Mouse (Mus musculus) neural tube, embryonic 15.5 days (tissue): ENCODE data around the gene H1f0. TPM values are rescaled to one million over a fixed set of nuclear protein-coding genes. Genes with fewer than 3 reads are reported as not detected.

ENCODE experiments used
- ATAC-seq: fragments of 200-750 bp; cut with Nextera tagmentation; 2 replicates; pipeline ENCODE4 v1.8.0; 2017; ENCODE audit warnings: mild to moderate bottlenecking, moderate TSS enrichment, moderate library complexity; ENCODE audit not compliant: low FRiP score
- H3K27ac ChIP-seq: fragments of 300-500 bp; sonication (generic); replicated peaks from 2 replicates; pipeline ENCODE4 v1.5.1; 2015; ENCODE audit warnings: mild to moderate bottlenecking, inconsistent platforms
- H3K27me3 ChIP-seq: fragments of 300-500 bp; sonication (generic); replicated peaks from 2 replicates; pipeline ENCODE4 v1.6.1; 2015; ENCODE audit warnings: inconsistent platforms
- H3K36me3 ChIP-seq: fragments of 300-500 bp; sonication (generic); 2 replicates; pipeline ENCODE4 v1.6.1; 2015; ENCODE audit warnings: inconsistent platforms
- H3K4me1 ChIP-seq: fragments of 300-500 bp; sonication (generic); 2 replicates; pipeline ENCODE4 v1.6.1; 2015; ENCODE audit warnings: inconsistent platforms
- H3K4me2 ChIP-seq: fragments of 300-500 bp; sonication (generic); 2 replicates; pipeline ENCODE4 v1.6.1; 2015; ENCODE audit warnings: inconsistent platforms, mild to moderate bottlenecking, moderate library complexity
- H3K4me3 ChIP-seq: fragments of 300-500 bp; sonication (generic); replicated peaks from 2 replicates; pipeline ENCODE4 v1.5.1; 2015; ENCODE audit warnings: mild to moderate bottlenecking, inconsistent platforms
- H3K9ac ChIP-seq: fragments of 300-500 bp; sonication (generic); replicated peaks from 2 replicates; pipeline ENCODE4 v1.6.1; 2015; ENCODE audit warnings: mild to moderate bottlenecking, inconsistent platforms
- H3K9me3 ChIP-seq: fragments of 300-500 bp; sonication (generic); replicated peaks from 2 replicates; pipeline ENCODE4 v1.6.1; 2016; ENCODE audit warnings: inconsistent platforms
- WGBS: fragments of 180-500 bp; shearing (Covaris S2); methylation state at CpG from one replicate; pipeline ENCODE4 v1.1.7; 2015; ENCODE audit warnings: mixed read lengths; 5-methylcytosine and 5-hydroxymethylcytosine counted together
- polyA plus RNA-seq: library from polyadenylated mRNA; unstranded; fragments of >200 nt; fragmentation: Nextera tagmentation; extraction: Ambion mirVana; gene quantifications from 2 replicates; pipeline ENCODE4 v1.2.1, GENCODE M21; 2015

H1f0 gene
- polyA plus RNA-seq, result 169 and 222 TPM in 2 replicates

GRCm38 (mm10) chr15:79028237-79028738 lies at the start of gene H1f0:
TSS of gene H1f0 (plus strand) at chr15:79028450.
- peak within 1 kb of the TSS; percentile 85 for H3K9ac ChIP-seq
- no peaks in the 10 kb centered on the region; the same call in 1 of the 2 replicates for H3K27me3 ChIP-seq
- H3K9me3 ChIP-seq, result no peaks in the 10 kb centered on the region
- peak within 1 kb of the TSS; percentile 60 for H3K4me3 ChIP-seq
- peak; percentile 80 for ATAC-seq
- WGBS, result 0% methylated on average over 53 of the region's 58 CpGs
- H3K27ac ChIP-seq, result peak within 1 kb of the TSS; percentile 92
- H3K36me3 ChIP-seq, result no peaks in the 10 kb centered on the region
- H3K4me2 ChIP-seq, result peak within 1 kb of the TSS; percentile 99
- H3K4me1 ChIP-seq, result peaks cover 58% of the 10 kb centered on the region

GRCm38 (mm10) chr15:78978875-78979274 lies 49.4 kb upstream of the H1f0 start:
- no peaks in the 10 kb centered on the region for H3K9me3 ChIP-seq
- no peak overlapping the region for H3K4me3 ChIP-seq
- H3K36me3 ChIP-seq, result peaks cover 3% of the 10 kb centered on the region; the same call in 1 of the 2 replicates
- H3K27ac ChIP-seq, result 0 out of 2 replicates have a peak overlapping the region, but pooled peaks have one; percentile 18
- H3K9ac ChIP-seq, result no peak overlapping the region
- 24% methylated on average over 4 of the region's 4 CpGs for WGBS
- peaks cover 29% of the 10 kb centered on the region for H3K4me1 ChIP-seq
- no peak overlapping the region for H3K4me2 ChIP-seq
- no peak for ATAC-seq
- no peaks in the 10 kb centered on the region for H3K27me3 ChIP-seq

GRCm38 (mm10) chr15:78980084-78980483 lies 48.2 kb upstream of the H1f0 start:
- H3K27ac ChIP-seq, result no peak overlapping the region
- no peak overlapping the region for H3K4me2 ChIP-seq
- H3K36me3 ChIP-seq, result peaks cover 3% of the 10 kb centered on the region; the same call in 1 of the 2 replicates
- 86% methylated on average over 4 of the region's 4 CpGs for WGBS
- H3K4me1 ChIP-seq, result peaks cover 35% of the 10 kb centered on the region
- H3K27me3 ChIP-seq, result no peaks in the 10 kb centered on the region
- H3K9me3 ChIP-seq, result no peaks in the 10 kb centered on the region
- H3K9ac ChIP-seq, result no peak overlapping the region
- ATAC-seq, result no peak
- no peak overlapping the region for H3K4me3 ChIP-seq

- under 1% methylated on average over 50 of the region's 67 CpGs for WGBS
- Histone ChIP-seq H3K27ac (peak overlapping the region; percentile 80), H3K4me2 (peak overlapping the region; percentile 82), H3K36me3 (no peaks in the 10 kb centered on the region; the same call in 1 of the 2 replicates), H3K4me3 (peak overlapping the region; percentile 54), H3K9ac (peak overlapping the region; percentile 58), H3K27me3 (no peaks in the 10 kb centered on the region), H3K9me3 (no peaks in the 10 kb centered on the region), H3K4me1 (peaks cover 51% of the 10 kb centered on the region)
- peak; percentile 72 for ATAC-seq
Measured at GRCm38 (mm10) chr15:78982658-78983435, 45.4 kb upstream of the H1f0 start.

GRCm38 (mm10) chr15:78983436-78984285 lies 44.6 kb upstream of the H1f0 start:
- H3K9ac ChIP-seq, result peak overlapping the region; percentile 58
- H3K36me3 ChIP-seq, result no peaks in the 10 kb centered on the region; the same call in 1 of the 2 replicates
- no peaks in the 10 kb centered on the region for H3K27me3 ChIP-seq
- peak; percentile 65 for ATAC-seq
- H3K4me3 ChIP-seq, result peak overlapping the region; percentile 54
- 1% methylated on average over 21 of the region's 21 CpGs for WGBS
- H3K4me1 ChIP-seq, result peaks cover 56% of the 10 kb centered on the region
- H3K4me2 ChIP-seq, result peak overlapping the region; percentile 82
- H3K9me3 ChIP-seq, result no peaks in the 10 kb centered on the region
- peak overlapping the region; percentile 80 for H3K27ac ChIP-seq

GRCm38 (mm10) chr15:78984286-78984778 lies 43.9 kb upstream of the H1f0 start:
- no peaks in the 10 kb centered on the region for H3K27me3 ChIP-seq
- H3K9ac ChIP-seq, result no peak overlapping the region
- peaks cover 52% of the 10 kb centered on the region for H3K4me1 ChIP-seq
- H3K4me3 ChIP-seq, result no peak overlapping the region
- peak overlapping the region; percentile 82 for H3K4me2 ChIP-seq
- 38% methylated on average over 5 of the region's 5 CpGs for WGBS
- no peak for ATAC-seq
- no peaks in the 10 kb centered on the region for H3K9me3 ChIP-seq
- H3K36me3 ChIP-seq, result peaks cover 1% of the 10 kb centered on the region
- H3K27ac ChIP-seq, result no peak overlapping the region

- Histone ChIP-seq H3K27ac (no peak overlapping the region), H3K4me3 (no peak overlapping the region), H3K9me3 (no peaks in the 10 kb centered on the region), H3K27me3 (no peaks in the 10 kb centered on the region), H3K4me1 (peaks cover 51% of the 10 kb centered on the region), H3K36me3 (peaks cover 24% of the 10 kb centered on the region), H3K9ac (no peak overlapping the region), H3K4me2 (no peak overlapping the region)
- WGBS, result 80% methylated on average over 11 of the region's 11 CpGs
- ATAC-seq, result no peak
Measured at GRCm38 (mm10) chr15:78986536-78987220, 41.6 kb upstream of the H1f0 start.

- Histone ChIP-seq H3K36me3 (peaks cover 42% of the 10 kb centered on the region), H3K9ac (no peak overlapping the region), H3K27me3 (no peaks in the 10 kb centered on the region), H3K4me1 (peaks cover 36% of the 10 kb centered on the region), H3K9me3 (no peaks in the 10 kb centered on the region), H3K4me3 (no peak overlapping the region), H3K4me2 (no peak overlapping the region), H3K27ac (0 out of 2 replicates have a peak overlapping the region, but pooled peaks have one; percentile 1)
- peak; percentile 67 for ATAC-seq
- WGBS, result 42% methylated on average over 14 of the region's 14 CpGs
Measured at GRCm38 (mm10) chr15:78988499-78988971, 39.7 kb upstream of the H1f0 start.

- Histone ChIP-seq H3K27me3 (no peaks in the 10 kb centered on the region), H3K4me2 (no peak overlapping the region), H3K36me3 (peaks cover 51% of the 10 kb centered on the region), H3K4me1 (peaks cover 27% of the 10 kb centered on the region), H3K4me3 (no peak overlapping the region), H3K9ac (no peak overlapping the region), H3K9me3 (no peaks in the 10 kb centered on the region), H3K27ac (0 out of 2 replicates have a peak overlapping the region, but pooled peaks have one; percentile 1)
- 89% methylated on average over 14 of the region's 14 CpGs for WGBS
- no peak for ATAC-seq
Measured at GRCm38 (mm10) chr15:78989152-78990092, 38.8 kb upstream of the H1f0 start.

GRCm38 (mm10) chr15:78990093-78990463 lies 38.2 kb upstream of the H1f0 start:
- H3K4me2 ChIP-seq, result no peak overlapping the region
- no peaks in the 10 kb centered on the region for H3K9me3 ChIP-seq
- H3K27ac ChIP-seq, result no peak overlapping the region
- peaks cover 27% of the 10 kb centered on the region for H3K4me1 ChIP-seq
- H3K4me3 ChIP-seq, result no peak overlapping the region
- no peak overlapping the region for H3K9ac ChIP-seq
- 95% methylated on average over 9 of the region's 9 CpGs for WGBS
- peaks cover 56% of the 10 kb centered on the region for H3K36me3 ChIP-seq
- no peak for ATAC-seq
- H3K27me3 ChIP-seq, result no peaks in the 10 kb centered on the region
